Mouse (Mus musculus) 3T3-L1 (cell line): Measurements from ENCODE around the gene Snip1.

Experiments
- DNase-seq: peaks from one replicate; pipeline ENCODE4 v3.0.0-alpha.2; 2015; ENCODE audit warnings: low read depth, low spot score

The Snip1 gene

GRCm38 (mm10) chr4:125099458-125099857 lies 33.0 kb downstream of the Snip1 start:
- peak; percentile 92 for DNase-seq

GRCm38 (mm10) chr4:125101334-125101733 lies 34.9 kb downstream of the Snip1 start:
- no peak for DNase-seq

GRCm38 (mm10) chr4:125105354-125105753 lies 38.9 kb downstream of the Snip1 start:
- DNase-seq, result no peak

GRCm38 (mm10) chr4:125114638-125115037 lies 48.2 kb downstream of the Snip1 start:
- DNase-seq, result peak; percentile 90

- DNase-seq, result peak; percentile 19
These were observed 48.6 kb downstream of the Snip1 start for GRCm38 (mm10) chr4:125115081-125115480.

GRCm38 (mm10) chr4:125115710-125116089 lies 49.2 kb downstream of the Snip1 start:
- DNase-seq, result peak; percentile 82

GRCm38 (mm10) chr4:125116090-125116861 lies 49.8 kb downstream of the Snip1 start:
- DNase-seq, result peak; percentile 89

- DNase-seq, result peak; percentile 29
These were observed 50.5 kb downstream of the Snip1 start for GRCm38 (mm10) chr4:125116929-125117328.

- no peak for DNase-seq
These were observed 51.4 kb downstream of the Snip1 start for GRCm38 (mm10) chr4:125117902-125118320.

GRCm38 (mm10) chr4:125119070-125119469 lies 52.6 kb downstream of the Snip1 start:
- no peak for DNase-seq

- no peak for DNase-seq
These were observed 53.2 kb downstream of the Snip1 start for GRCm38 (mm10) chr4:125119721-125120120.

- peak; percentile 91 for DNase-seq
These were observed 56.2 kb downstream of the Snip1 start for GRCm38 (mm10) chr4:125122431-125123278.

- peak; percentile 80 for DNase-seq
These were observed 56.8 kb downstream of the Snip1 start for GRCm38 (mm10) chr4:125123279-125123671.
